Mouse (Mus musculus) telencephalon, adult 2 months (tissue): ENCODE measurements around the gene Hist1h2ba.

Source experiments
- DNase-seq: peaks from one replicate; pipeline ENCODE4 v3.0.0-alpha.2; 2011; ENCODE audit warnings: low read depth, low spot score

The Hist1h2ba gene

DNA sequence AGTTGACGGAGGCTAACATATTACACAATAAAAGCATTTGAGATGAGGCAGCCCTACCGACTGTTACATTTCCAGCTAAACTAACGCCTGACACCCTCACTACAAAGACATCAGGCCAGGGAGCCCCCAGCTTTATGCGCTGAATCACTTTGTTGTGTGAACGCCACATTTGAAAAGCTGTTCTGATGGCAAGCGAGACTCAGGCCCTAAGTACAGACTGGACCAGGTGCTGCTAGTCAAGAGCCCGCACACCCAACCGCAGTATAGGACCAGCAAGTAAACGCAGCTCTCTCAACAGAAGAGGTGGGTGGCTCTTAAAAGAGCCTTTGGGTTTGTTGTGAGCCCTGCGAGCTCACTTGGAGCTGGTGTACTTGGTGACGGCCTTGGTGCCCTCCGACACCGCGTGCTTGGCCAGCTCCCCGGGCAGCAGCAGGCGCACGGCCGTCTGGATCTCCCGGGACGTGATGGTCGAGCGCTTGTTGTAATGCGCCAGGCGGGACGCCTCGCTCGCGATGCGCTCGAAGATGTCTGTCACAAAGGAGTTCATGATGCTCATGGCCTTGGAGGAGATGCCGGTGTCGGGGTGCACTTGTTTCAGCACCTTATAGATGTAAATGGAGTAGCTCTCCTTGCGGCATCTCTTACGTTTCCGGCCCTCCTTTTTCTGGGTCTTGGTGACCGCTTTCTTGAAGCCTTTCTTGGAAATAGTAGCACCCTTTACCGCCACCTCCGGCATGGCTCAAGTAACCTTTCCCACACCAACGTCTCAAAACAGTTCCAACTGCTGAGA lies at the start of gene Hist1h2ba:
TSS of gene Hist1h2ba (minus strand) at position 736 of the 790 bp plus-strand sequence.
- DNase-seq = no peak

DNA sequence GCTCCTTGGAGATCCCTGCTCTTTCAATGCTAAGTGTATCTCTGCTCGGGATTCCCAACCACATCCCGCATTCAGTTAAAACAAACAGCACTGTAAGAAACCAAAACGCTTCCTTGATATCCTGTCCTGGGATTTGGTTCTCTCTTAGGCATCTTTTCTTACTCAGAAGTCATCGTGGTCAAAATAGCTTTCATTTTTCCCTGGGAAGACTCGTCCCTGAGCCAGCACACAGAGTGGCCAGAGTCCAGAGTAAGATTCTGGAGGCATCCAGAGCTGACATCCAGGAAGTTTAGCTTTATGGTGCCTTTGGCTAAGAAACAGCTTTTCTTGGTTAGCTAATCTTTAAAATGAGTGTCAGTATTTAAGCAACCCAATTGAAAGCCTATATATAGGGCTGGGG lies 38.3 kb upstream of the Hist1h2ba start:
- no peak for DNase-seq

DNA sequence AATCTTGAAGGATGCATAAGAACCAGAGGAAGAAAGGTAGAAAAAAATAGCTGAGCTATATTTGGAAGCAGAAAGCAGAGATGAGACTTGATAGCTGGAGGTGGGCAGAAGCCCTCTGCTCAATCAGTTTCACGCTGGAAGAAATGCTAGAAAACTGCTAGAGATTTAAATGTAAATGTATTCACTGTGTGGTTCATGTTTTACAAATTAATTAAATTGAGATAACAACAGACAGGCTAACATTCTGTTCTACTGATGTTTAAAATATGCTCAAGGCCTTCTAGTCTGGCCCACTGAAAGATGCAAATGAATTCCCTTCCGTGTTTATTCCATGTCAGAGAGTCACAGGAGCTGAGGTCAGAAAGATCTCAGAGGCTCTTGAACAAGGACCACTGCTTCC lies 37.9 kb upstream of the Hist1h2ba start:
- DNase-seq = peak; percentile 28

DNA sequence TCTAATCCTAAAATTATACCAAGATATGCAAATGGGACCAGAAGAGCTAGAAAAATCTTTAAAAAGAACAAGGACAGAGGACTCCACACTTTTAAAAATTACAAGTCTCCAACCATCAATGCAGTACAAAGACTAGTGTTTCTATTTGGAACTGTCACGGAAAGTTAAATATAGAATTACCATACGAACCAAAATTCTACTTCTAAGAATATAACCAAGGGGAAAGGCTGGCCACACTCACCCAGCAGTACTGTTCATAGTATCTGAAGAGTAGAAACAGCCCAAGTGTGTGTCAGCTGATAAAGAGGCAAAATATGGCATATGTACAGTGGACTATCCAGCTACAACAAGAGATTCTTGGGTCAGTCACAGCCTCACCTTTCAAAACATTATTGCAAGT lies 31.0 kb upstream of the Hist1h2ba start:
- peak; percentile 23 for DNase-seq

DNA sequence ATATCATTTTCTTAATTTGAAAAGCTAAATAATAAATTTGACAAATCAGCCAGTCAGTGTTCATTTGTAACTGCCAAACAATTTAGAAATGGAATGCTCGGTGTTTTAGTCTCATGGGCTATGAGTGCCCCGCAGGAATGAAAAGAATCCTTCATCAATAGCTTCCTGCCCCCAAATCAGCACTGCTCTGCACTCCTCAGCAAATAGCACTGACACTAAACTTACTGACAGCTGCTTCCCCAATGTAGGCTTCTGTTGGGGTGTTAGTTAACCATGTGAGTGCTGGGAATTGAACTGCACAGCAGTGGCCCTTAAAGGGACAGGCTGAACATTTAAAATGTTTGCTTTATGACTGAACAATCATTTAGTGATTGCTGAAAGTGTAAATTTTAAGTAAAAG lies 25.8 kb upstream of the Hist1h2ba start:
- DNase-seq = no peak

DNA sequence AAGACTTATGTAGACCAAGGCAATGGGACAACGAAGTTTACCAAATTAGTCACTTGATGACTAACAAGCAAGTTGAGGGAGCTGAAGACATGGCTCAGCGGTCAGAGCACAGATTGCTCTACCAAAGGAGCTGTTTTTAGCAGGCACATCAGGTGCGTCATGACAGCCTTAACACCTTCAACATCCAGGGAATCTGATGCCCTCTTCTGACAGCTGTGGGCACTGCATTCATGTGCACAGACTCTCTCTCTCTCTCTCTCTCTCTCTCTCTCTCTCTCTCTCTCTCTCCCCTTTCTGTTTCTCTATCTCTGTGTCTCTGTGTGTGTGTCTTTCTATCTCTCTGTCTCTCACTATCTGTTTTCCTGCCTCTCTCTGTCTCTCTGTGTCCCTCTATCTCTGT lies 17.0 kb upstream of the Hist1h2ba start:
- no peak for DNase-seq

DNA sequence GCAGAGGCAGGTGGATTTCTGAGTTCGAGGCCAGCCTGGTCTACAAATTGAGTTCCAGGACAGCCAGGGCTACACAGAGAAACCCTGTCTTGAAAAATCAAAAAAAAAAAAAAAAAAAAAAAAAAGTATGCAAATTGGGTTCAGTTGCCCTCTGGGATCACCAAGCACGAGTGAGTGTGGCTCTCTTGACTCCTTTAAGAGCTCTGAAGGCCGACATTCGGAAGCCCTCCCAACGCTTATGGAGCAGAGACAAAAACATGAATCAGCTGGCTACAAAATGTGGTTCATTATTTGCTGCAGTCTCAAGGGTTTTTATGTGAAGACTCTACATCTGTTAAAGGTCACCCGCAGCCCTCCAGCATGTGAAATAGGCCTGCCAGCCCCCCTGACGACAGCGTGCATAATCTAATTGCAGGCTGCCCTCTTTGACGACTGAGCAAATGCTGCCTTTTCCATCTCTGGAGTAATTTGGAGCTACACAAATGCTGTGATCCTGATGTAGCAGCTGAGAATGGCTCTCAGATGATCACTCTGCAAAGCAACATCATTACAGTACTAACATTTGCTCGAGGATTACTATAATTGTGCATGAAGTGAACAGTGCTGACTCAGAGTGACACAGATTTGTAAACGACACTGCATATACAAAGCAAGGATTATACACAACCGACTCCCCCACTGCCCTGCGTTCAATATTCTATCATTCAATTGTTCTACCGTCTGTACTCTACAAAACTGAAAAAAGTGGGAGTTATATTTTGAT lies 15.7 kb upstream of the Hist1h2ba start:
- peak; percentile 31 for DNase-seq

DNA sequence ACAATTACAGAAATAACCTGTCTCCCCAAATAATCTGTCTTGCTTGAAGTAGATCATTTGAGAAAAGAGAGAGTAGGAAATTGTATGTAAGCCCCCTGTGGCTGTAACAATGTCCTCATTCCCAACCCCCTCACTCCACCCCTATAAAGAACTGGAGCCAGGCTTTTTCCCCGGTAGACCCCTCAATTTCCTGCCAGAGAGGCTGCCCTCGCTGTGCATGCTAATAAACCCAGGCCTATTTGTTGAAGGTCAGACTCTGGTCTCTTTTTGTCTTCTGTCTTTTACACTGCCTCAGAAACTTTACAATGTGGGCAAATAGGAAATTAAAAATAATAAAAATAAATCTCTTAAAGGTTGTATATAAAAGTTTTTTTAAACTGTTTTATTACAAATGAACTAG lies 12.3 kb upstream of the Hist1h2ba start:
- DNase-seq = no peak

DNA sequence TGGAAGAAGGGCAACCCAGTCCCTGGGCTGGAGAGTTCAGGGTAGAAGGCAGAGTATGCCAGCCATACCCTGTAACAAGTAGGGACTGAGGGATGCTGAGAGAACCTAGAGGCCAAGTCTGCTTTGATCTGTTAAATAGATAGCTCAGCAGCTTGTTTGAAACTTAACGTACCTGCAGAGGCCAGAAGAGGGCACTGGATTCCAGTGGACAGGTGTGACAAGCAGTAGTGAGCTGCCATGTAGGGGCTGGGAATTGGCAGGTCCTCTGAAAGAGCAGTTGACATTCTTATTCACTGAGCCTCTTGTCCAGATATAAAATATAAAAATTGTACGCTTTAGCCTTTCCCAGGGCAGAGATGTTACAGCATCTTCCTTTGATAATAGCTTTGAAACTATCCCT lies 8.9 kb upstream of the Hist1h2ba start:
- DNase-seq = no peak

DNA sequence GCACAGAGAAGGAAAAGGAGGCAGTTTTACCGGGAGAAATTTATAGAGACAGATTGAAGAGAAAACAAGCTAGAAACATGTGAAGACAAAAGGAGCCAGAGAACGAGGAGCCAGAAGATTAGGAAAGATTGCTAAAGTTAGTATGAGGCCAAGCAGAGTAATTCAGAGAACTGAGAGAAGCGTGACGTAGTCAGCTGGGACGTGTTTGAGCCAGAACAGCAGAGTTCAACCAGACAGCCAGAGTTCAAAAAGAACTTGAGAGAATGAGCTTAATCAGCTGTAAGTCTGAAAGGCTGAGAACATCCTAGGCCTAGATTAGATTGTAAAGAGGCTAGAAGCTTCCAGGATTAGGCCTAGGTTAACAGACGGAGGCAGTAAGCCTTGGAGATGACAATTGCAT lies 6.3 kb upstream of the Hist1h2ba start:
- no peak for DNase-seq

DNA sequence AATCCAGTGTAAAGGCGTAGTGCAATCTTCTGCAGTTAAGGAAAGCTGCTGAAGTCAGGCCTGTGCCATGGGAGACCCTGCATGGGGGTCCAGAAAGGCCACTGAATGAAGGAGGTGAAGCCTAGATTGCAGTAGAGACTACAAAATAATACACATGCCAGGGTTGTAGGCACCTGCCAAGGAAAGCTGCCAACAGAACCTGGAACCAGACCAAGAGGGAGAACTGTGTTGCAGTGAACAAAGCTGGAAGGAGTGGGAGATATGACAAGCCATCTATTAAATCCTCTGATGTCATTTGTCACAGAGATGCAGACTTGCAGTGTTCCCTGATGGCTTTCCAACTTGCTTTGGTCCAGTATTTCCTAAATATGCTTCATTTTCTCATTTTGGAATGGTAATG lies 4.7 kb upstream of the Hist1h2ba start:
- no peak for DNase-seq

DNA sequence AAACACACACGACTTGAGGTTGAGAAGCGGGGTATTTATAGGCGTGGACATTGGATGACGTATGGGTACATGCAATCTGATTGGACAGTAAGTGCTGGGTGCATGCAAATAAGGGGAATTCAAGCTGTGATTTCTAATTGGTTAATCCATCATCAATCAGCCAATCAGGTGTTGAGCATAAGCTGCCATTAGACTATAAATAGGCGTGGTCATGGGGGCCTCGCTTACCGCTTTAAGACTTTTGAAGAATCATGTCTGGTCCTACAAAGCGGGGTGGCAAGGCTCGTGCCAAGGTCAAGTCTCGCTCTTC lies 210 bp upstream of the Hist1h2ba start, which contains the start of gene Hist1h2aa:
TSS of gene Hist1h2aa (plus strand) at position 252 of the 310 bp plus-strand sequence.
- no peak for DNase-seq

DNA sequence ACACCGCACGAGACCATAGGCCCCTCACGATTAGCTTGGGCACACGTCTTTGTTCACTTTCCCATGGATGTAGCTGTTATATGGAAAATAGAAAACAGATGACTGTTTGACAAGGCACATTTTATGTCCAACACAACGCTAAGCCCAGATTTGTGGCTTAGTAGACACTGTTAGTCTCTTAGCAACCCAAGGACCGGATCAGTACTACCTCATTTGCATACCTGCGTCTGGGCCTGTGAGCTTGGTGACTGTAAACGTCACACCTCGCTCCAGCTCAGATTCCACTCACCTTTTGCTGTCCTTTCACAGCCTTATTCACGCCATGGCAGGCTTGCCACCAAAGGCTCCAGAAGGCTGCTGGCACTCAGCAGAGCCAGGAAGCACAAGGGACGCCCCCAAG lies 3.1 kb downstream of the Hist1h2ba start:
- DNase-seq = no peak

DNA sequence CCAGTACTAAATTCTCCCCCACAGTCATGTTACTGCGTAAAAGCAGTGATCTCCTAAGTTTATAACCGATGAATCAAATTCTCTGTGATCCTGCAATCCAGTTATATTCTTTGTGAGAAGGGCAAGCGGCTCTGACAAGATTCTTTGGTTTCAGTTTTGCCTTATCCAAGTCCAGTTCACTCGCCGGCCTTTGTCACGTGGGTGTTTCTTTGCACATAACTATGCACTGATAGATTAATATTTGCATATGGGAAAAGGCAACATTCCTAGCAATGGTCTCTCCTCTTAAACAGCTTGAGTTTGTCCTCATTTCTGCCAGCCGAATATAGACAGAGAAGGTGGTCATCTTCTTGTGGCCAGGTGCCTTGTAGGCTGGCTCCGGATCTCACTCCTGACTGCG lies 3.5 kb downstream of the Hist1h2ba start:
- no peak for DNase-seq

DNA sequence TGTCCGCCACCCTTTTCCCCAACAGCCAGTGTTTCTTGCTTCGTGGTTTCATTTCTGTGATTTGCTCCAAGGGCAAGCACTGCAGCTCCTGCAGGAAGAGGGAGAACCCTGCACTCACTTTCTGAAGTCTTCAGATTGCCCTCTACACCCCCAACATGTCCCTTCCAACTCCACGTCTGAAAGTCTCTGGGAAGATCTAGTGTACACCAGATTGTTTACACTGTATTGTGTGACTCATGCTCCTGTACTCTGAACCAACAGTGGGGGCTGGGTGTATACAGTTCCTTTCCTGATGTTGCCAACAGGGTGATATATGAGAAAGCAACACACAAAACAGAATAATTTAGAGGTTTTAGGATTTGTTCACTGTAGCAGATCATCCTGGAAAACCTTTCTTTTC lies 5.3 kb downstream of the Hist1h2ba start:
- no peak for DNase-seq

DNA sequence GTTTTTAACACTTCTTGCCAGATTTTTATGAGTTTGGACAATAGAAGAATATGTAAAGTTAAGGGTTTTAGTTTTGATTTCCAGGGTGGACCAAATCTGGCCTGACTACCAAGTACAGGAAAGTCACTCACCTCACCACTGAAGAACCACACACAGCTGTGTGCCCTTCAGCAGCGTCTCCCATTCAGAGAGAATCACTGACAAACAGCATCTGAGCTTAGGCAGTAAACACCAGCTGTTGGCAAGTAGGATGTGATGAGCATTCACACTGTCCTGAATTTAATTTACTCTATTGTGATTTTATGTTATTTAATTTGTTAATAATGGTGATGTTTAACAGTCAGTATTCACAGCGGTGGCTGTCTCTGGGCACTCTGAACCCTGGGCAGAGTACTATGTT lies 8.2 kb downstream of the Hist1h2ba start:
- DNase-seq = no peak

DNA sequence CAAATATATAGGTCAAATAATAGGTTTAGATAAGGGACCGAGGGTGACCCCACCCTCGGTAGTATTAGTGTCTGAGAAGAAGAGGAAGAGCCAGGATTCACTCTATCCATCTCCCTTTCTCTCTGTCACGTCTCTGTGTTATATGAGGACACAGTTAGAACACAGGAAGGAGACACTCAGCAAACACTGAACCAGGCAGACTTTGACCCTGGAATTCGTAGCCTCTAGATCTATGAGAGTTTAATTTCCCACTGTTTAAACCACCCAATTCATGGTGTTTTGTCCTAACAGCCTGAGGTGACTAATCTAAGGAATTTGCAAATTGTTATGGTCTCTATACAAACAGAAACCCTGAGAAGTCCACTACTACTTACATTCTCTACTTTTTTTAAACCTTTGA lies 16.3 kb downstream of the Hist1h2ba start:
- no peak for DNase-seq

DNA sequence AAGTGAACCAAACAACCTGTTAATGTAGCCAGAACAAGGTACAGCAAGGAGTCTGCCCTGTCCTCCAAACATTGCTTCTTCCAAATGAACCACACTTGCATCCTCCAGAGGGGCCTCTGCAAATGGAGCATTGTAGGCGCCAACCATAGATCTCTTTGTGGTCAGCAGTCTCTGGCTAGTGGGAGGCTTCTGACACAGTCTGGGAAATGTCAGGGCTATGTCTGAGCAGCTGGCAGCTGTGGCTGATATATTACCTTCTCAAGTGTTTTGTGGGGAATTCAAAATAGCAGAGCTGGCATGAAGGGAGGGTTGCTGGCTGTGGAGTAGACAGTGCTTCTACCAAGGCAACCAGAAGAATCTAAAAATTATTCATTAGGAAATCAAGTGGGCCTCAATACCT lies 17.8 kb downstream of the Hist1h2ba start:
- DNase-seq = no peak

DNA sequence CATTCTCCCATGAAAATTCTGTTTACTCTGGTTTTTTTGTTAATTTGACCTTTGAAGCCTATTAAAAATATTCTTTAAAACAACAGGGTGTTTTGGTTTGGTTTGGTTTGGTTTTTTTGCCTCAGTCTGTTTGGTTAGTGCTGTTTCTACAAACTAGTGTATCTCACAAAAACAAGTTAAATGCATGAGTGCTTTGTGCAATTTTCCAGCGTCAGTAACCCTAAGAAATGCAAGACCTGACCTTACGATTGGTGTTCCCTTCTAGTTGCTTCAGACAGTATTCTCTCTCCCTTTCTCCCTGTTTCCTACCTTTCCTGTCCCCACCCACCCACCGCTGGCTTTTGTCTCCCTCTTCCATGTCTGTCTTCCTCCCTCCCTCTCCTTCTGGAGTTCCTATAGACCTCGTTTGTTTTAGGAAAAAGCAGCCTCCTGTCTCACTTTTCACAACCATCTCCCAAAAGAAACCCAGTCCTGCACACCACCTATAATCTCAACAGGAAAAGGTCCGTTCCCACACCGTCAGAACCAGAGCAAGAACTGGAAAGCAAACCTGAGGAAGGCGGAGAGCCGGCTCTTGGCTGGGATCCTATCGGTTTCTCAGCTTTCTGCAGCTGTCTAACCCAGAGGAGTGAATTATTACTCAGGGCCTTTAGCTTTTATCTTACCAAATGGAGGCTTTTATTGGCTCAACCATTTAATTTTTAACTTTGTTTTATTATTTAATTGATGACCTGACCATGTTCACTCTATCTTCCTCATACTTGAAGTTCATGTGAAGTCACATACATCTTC lies 19.4 kb downstream of the Hist1h2ba start, which contains the start of gene Slc17a4:
TSS of gene Slc17a4 (minus strand) at position 634 of the 792 bp plus-strand sequence.
- no peak for DNase-seq

DNA sequence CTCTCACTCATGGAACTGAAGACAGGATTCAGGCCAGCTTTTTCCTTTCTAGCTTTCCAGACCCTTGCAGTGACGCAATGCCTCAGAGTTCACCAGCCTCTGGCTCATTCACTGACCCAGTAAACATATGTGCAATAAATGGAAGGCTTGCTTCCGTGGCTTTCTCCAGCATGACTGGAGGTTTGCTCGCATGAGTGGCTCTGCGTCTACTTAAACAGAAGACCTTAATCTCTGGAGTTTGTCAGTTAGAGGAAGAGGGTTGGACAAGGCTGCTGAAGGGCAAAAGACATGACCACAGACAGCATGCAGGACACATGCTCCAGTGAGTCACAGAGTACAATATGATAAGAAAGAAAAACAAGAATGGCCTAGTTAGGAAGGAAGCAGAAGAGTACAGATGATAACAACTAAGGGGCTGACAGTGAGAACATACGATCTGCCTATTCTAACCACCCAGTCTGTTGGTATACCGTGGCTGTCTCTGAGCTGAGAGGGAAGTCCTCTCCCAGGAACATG lies 20.1 kb downstream of the Hist1h2ba start:
- no peak for DNase-seq

DNA sequence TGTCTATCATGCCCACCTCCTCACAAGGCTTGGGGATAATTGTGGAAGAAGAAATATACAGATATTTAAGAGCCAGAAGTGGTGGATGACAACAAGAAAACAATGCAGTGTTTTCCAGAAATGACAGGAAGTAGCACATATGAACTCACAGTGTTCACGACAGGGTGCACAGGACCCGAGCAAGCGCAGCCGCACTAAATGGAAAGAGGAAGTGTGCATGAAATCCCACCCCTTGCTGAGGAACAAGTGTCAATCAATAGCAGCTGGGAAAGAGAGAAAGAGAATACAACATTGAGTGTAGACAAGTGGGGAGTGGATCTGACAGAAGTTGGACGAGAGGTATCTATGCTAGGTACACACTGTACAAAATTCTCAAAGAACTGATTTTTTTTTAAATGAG lies 22.6 kb downstream of the Hist1h2ba start:
- no peak for DNase-seq

DNA sequence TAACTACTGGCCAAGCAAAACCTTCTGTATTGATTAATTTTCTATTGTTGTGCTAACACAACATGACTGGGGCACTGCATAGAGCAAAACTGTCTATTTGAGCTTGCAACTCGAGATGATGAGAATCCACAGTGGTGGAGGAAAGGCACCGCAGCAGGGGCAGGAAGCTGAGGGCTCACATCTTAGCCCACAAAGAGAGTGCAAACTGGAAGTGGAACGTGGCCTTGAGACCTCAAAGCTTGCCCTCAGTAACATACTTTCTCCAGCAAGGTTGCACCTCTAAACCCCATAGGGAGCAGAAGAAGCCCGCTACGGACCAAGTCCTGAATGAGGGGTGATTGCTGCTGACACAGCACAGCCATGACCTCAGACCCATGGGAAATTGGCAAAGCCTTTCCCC lies 23.8 kb downstream of the Hist1h2ba start:
- DNase-seq = no peak
